Mouse (Mus musculus) kidney, adult 11 months (tissue): ENCODE results near the gene Gm10277.
A peak's percentile ranks its signal among the peaks of the same experiment; 100 is the strongest.
"Not testable (repeated sequence)": the region's sequence is repeated elsewhere in the genome, so short reads cannot be mapped to it uniquely, and the experiment has no call there.

Source experiments
- DNase-seq: peaks from one replicate; pipeline ENCODE4 v3.0.0; 2022

Gm10277 gene

DNA sequence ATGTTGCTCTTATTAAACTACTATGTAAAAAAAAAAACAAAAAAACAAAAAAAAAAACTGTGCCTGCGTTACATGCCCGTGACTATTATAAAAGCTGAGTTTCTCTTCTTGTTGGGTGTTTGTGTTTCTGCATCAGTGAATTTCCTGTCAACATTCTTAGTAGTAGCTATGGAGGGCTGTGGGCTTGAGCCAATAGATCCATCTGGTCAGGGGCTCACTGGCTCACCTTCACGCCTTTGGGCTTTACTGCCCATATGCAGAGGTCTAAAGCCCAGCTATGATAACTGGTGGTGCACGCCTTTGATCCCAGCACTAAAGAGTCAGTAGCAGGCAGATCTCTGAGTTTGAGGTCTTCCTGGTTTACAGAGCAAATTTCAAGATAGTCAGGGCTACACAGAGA is 18.1 kb downstream of the Gm10277 start:
- no peak for DNase-seq

DNA sequence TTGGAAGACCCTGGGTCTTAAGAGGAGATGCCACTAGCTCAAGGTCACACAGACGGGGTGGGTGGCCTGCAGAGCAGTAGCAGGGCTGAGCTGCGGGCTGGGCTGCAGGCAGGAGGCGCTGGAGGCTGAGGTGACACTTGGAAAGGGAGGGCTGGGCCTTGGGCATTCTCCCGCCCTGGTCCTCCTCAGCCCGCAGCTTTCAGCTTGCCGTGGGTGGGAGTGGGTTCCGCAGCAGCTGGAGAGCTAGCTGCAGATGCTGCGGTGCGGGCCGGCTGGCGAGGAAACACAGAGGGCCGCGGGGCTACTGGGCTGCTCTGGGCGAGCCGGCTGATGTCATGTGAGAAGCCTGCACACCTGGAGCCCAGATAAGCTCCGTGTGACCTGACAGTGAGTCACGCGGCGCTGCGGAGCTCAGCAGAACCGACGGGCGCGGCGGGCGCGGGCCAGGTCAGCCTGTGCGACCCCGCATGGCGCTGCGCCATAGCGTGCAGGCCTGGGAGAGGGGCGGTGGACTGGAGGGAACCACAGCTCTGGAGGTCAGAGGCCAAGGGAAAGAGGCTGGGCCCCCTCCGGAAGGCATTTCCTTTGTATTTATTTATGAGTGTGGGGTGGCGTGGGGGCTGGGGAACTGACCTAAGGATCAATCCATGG is 21.1 kb downstream of the Gm10277 start:
- DNase-seq, result peak; percentile 77

DNA sequence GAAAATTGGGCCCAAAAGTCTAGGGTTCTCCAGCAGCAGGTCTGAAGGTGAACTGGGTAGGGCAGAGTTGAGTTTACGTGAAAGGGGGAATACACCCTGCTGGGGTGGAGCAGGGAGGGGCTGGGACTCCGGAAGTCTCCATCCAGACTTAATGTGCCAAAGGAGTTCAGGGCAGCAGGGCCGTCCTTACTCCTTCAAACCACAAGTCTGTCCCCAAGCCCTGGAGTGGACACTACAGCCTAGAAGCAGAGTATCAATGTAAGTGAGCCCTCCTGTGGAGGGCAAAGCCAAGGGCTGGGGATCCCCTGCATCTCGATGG is 22.1 kb downstream of the Gm10277 start:
- peak; percentile 73 for DNase-seq

DNA sequence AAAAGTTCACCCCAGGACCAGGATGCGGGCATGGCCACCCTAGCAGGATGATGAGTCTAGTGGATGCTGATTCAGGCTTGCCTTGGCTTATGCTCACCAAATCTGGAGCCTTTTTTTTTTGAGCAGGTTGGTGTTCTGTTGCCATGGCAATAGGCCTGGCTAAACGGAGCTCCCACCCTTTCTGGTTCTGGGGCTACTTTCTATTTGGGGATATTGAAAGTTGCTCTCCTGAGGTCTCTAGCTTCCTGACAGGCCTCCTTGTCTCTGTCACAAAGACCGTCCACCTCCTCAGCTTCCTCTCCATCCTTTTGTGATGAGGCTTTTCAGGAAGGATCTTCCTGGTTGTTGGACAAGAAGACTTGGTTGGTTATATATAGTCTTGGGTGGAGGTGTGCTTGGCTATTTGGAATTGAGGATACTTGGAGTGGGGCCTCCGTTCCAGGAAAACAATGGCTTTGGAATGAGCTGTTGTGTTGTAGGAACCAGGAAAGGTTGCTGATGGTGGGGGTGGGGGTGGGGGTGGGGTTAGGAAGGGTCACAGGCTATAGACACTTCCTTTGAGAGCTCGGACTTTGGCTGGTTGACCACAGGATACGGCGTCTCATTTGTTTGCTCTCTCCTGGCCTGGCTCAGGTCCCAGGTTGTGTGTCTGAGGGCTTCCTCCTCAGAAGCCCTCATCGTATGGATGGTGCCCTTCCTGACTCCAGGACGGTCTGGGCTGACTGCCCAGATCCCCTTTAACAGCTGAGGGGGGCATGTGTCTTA is 22.7 kb downstream of the Gm10277 start:
- DNase-seq, result peak; percentile 81

DNA sequence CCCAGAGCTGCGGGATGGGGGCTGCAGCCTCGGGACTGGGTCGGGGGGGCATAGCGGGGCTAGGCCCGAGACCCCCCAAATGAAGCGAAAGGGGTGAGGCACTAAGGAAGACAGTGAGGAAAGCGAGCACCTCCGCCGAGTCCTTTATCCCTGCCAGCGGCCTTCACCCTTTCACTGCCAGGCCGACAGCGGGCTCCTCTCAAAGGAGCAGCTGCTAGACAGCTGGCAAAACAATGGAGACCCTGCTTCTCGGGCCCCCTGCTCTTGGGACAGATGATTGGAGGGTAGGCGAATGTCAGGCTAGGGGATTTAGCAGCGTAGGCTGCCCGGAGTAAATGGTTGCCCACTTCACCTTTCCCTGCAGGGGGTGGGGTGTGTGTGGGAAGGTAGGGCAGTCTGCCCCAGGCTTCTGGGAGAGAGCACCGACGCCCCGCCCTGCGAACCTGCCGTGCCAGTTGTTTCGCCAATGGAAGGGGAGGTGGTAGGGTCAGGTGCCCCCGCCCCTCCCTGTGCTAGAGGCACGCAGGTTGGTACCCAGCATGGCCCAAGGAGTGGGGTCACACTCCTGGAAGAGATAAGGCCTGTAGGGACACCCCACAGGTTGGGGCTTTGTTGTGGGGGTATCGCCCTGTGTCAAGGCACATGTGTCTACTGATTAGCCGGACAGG is 23.7 kb downstream of the Gm10277 start:
- peak; percentile 92 for DNase-seq

DNA sequence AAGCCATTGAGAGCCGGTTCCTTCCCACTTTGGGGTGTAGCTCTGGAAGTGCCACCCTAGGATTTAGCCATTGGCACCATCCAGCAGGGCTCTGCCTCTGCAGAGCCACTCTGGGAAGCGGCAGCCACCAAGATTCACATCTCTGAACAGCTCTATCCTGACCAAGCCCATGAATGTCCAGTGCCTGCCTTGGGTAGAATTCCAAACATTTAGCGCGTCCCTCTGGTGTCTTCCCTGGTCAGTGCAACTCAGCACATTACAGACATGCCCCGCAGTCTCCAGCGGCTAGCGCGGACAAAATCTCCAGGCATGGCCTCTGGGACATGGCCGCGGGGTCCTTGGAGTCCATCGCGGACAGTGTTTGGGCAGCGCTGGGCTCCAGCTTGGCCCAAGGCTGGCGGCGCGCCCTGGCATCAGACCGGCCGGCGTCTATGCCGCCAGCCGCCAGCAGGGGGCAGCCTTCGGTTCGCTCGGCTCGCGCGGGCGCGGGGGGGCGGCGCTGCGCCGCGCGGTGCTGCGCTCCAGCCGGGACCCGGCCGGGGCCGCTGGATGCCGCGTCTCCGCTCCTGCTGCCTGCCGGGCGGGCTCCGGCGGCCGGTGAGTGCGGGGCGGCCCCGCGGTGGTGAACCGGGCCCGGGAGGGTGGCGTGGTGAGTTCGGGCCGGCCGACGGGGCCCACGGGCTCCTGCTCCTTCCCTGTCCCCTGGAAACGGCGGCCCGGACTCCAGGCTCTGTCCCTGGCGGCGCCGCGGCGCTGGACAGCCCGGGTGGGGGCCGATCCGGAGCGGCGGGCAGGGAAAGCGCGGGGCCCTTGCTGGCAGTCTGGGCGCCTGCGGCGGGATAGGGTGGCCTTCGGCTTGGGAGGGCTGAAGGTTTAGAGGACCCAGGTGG is 24.5 kb downstream of the Gm10277 start, which contains the start of gene Myo18a:
Gene Myo18a, plus strand, starts transcription at position 464 of the 890 bp plus-strand sequence.
- DNase-seq, result peak; percentile 65

DNA sequence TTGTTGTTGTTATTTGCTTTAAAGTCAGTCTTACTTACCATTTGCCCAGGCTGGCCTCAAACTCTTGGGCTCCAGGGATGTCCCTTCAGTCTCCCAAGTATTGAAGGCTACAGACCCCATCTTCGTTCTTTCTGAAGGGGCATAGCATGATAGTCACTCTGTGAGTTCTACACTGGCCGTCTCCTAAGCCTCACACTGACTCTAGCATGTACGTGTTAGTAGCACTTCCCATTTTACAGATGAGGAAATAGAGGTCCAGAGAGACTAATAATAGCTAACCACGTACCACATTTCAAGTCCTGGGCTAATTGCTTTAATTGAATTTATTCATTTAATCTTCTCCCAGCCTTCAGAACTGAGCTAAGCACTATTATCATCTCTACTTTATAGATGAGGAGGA is 27.5 kb downstream of the Gm10277 start:
- no peak for DNase-seq

DNA sequence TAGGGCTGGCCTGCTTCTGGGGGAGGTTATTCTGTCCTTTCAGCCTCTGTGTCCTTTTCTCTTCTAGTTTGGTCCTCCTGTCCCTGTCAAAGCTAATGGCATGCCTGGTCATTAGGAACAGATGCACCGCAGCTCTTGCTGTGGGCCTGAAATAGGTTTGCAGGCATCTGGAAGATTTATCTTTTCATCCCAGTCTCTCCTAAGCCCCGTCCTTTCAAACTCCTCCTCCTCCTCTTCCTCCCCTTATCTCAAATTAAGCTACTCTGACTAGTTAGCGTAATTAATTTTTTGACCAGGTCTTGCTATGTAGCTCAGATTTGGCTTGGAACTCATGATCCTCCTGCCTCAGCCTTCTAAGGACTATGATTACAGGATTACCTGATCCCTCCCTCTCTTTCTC is 34.1 kb downstream of the Gm10277 start:
- DNase-seq, result no peak

DNA sequence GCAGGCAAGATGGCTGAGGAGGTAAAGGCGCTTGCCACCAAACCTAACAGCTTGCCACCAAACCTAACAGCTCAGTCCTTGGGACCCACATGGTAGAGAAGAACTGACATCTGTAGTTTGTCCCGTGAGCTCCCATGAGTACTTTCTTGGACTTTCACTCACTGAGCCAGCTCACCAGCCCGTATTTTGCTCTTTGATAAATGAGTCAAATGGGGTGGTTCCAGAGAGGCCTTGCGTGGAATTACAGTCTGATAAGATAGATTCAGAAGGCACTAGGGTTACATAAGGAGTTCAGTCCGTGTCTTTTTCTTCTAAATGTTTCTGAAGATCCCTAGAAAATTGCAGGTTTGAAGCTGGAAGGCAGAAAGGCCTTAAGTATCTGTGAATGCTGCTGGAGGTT is 35.0 kb downstream of the Gm10277 start:
- no peak for DNase-seq

DNA sequence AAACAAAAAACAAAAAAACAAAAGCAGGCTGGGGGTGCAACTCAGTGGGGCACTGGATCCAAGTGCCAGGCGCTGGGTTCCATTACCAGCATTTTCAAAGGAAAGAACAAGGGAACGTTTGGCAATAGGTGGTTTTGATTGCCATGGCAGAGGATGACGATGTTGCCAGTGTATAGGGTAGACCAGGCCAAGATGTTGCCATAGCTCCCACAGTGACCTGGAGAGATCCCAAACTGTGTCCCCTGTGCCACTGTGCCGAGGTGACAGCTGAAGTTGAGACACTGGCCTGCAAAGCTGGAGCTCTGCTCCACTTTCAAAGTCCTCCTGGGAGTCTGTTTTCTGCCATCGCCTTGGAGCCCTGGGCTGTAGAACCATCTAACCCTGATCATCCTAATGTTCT is 38.6 kb downstream of the Gm10277 start:
- DNase-seq, result no peak

DNA sequence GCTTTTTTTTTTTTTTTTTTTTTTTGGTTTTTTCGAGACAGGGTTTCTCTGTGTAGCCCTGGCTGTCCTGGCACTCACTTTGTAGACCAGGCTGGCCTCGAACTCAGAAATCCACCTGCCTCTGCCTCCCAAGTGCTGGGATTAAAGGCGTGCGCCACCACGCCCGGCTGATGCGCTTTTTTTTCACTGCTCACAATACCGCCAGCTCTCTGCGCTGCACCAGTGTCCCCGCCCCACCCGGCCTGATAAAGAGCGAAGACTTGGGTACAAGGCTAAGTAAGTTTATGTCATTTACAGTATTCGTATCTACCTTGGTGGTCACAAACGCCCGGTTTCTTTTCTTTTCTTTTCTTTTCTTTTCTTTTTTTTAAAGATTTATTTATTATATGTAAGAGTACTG is 40.4 kb downstream of the Gm10277 start:
- not testable (repeated sequence) for DNase-seq

DNA sequence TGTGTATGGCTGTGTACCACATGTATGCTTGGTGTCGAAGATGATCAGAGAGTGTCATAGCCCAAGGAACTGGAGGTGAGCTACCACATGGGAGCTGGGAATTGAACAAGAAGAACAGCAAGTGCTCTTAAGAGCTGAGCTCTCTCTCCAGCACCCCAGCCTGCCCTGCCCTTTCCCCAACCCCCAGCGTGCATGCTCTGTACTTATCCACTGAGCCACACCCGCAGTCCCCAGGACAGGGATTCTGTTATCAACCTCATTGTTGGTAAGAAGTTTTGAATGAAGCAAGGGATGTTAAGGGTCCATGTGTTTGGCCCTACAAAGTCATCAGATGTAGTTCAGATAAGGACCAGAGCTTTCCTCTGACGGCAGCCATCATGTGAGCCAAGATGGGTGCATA is 40.9 kb downstream of the Gm10277 start:
- DNase-seq, result no peak

DNA sequence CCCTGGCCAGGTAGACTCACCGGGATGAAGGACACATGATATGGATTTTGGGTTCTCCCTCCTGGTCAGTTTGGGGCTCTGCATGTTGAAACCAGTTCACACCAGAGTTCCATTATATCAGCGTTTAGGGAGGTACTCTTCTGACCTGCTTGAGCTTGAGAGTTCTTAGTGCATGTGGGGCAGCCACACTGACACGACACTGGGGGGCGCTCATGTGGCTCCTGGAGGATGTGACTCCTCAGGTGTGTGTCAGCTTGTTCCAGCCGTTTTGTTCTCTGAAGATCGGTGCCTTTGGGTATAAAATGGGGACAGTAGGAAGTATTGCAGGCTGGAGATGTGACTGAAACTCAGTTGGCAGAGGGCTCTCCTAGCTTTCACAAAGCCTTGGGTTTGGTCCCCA is 43.6 kb downstream of the Gm10277 start:
- DNase-seq, result peak; percentile 38

DNA sequence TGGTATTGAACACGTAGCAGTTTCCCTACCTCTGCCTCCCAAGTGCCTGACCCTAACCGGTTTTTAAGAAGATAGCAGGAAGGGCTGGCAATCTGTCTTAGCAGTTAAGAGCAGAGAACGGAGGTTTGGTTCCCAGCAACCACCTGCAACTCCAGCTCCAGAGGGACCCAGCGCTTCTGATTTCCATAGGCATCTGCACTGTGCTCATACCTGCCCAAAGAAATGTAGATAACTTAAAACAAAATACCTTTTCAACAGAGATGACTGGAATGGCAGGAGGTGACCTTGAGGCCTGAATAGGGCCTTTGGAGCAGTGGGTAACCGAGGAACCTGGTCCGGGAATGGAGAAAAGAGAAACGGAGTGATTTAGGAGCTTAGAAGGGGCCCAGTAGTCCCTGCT is 49.0 kb downstream of the Gm10277 start:
- DNase-seq, result no peak

DNA sequence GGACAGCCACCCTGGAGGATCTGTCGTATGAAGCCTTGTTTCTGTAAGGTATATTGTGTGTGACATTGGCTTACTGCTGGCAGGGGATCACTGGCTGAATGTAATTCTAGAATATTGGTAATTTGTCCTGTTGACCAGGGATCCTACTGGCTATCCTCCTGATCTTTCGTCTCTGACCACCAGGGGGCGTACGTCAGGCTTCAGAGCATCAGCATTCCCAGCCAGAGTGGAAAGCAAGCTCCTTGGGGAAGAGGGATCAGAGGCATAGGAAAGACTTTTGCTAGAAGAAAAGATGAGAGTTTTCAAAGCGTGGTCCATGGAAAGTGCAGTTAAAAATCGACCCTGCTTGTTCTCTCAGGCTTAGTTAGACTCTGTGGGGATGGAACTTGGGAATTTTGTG is 50.3 kb downstream of the Gm10277 start:
- DNase-seq, result peak; percentile 70
